Mouse (Mus musculus): ENCODE data around the gene Shld1. TPM values are rescaled to one million over a fixed set of nuclear protein-coding genes. Genes with fewer than 3 reads are reported as not detected.

Gene Shld1
- polyA plus RNA-seq, 1 experiment: 29.7 TPM

- WGBS: 68% methylated on average over 2 of the region's 2 CpGs
- Histone ChIP-seq H3K27ac (ENCODE audit: insufficient read depth, low read length) (no peak overlapping the region), H3K4me3 (replicated peaks; ENCODE audit: insufficient read depth, low read depth, low read length) (no peak overlapping the region), H3K4me1 (ENCODE audit: control insufficient read depth, insufficient read depth, low read length) (no peaks in the 10 kb centered on the region), H3K27me3 (ENCODE audit: control insufficient read depth, insufficient read depth, low read length) (no peaks in the 10 kb centered on the region)
- DNase-seq: no peak
- no peak for TF ChIP-seq POLR2A (IDR thresholded peaks at IDR 0.05; ENCODE audit: borderline replicate concordance, insufficient read depth, low read length)
- TF ChIP-seq CTCF (IDR thresholded peaks at IDR 0.05; ENCODE audit: borderline replicate concordance, insufficient read depth, low read depth, low read length): no peak
Measured at GRCm38 (mm10) chr2:132650546-132650945, 36.2 kb upstream of the Shld1 start.

GRCm38 (mm10) chr2:132652476-132652875 is 34.3 kb upstream of the Shld1 start:
- Histone ChIP-seq H3K27ac (ENCODE audit: insufficient read depth, low read length) (no peak overlapping the region), H3K27me3 (ENCODE audit: control insufficient read depth, insufficient read depth, low read length) (no peaks in the 10 kb centered on the region), H3K4me1 (ENCODE audit: control insufficient read depth, insufficient read depth, low read length) (no peaks in the 10 kb centered on the region), H3K4me3 (replicated peaks; ENCODE audit: insufficient read depth, low read depth, low read length) (no peak overlapping the region)
- TF ChIP-seq POLR2A (IDR thresholded peaks at IDR 0.05; ENCODE audit: borderline replicate concordance, insufficient read depth, low read length): no peak
- no peak for TF ChIP-seq CTCF (IDR thresholded peaks at IDR 0.05; ENCODE audit: borderline replicate concordance, insufficient read depth, low read depth, low read length)
- 68% methylated on average over 10 of the region's 10 CpGs for WGBS
- DNase-seq: no peak

- DNase-seq: no peak
- no peak overlapping the region for H3K27ac ChIP-seq (ENCODE audit: insufficient read depth, low read length)
- no peaks in the 10 kb centered on the region for H3K4me1 ChIP-seq (ENCODE audit: control insufficient read depth, insufficient read depth, low read length)
- no peak overlapping the region for H3K4me3 ChIP-seq (replicated peaks; ENCODE audit: insufficient read depth, low read depth, low read length)
- TF ChIP-seq CTCF (IDR thresholded peaks at IDR 0.05; ENCODE audit: borderline replicate concordance, insufficient read depth, low read depth, low read length) (no peak), POLR2A (IDR thresholded peaks at IDR 0.05; ENCODE audit: borderline replicate concordance, insufficient read depth, low read length) (no peak)
- 86% methylated on average over 6 of the region's 6 CpGs for WGBS
- no peaks in the 10 kb centered on the region for H3K27me3 ChIP-seq (ENCODE audit: control insufficient read depth, insufficient read depth, low read length)
Measured at GRCm38 (mm10) chr2:132654834-132655495, 31.8 kb upstream of the Shld1 start.

GRCm38 (mm10) chr2:132657186-132657585 is 29.5 kb upstream of the Shld1 start:
- Histone ChIP-seq H3K27me3 (ENCODE audit: control insufficient read depth, insufficient read depth, low read length) (no peaks in the 10 kb centered on the region), H3K27ac (ENCODE audit: insufficient read depth, low read length) (no peak overlapping the region), H3K4me1 (ENCODE audit: control insufficient read depth, insufficient read depth, low read length) (no peaks in the 10 kb centered on the region), H3K4me3 (replicated peaks; ENCODE audit: insufficient read depth, low read depth, low read length) (no peak overlapping the region)
- WGBS: 84% methylated on average over 2 of the region's 2 CpGs
- TF ChIP-seq CTCF (IDR thresholded peaks at IDR 0.05; ENCODE audit: borderline replicate concordance, insufficient read depth, low read depth, low read length) (no peak), POLR2A (IDR thresholded peaks at IDR 0.05; ENCODE audit: borderline replicate concordance, insufficient read depth, low read length) (no peak)
- no peak for DNase-seq

- no peak for DNase-seq
- Histone ChIP-seq H3K4me1 (ENCODE audit: control insufficient read depth, insufficient read depth, low read length) (no peaks in the 10 kb centered on the region), H3K27ac (ENCODE audit: insufficient read depth, low read length) (no peak overlapping the region), H3K4me3 (replicated peaks; ENCODE audit: insufficient read depth, low read depth, low read length) (no peak overlapping the region), H3K27me3 (ENCODE audit: control insufficient read depth, insufficient read depth, low read length) (no peaks in the 10 kb centered on the region)
- TF ChIP-seq POLR2A (IDR thresholded peaks at IDR 0.05; ENCODE audit: borderline replicate concordance, insufficient read depth, low read length): no peak
- TF ChIP-seq CTCF (IDR thresholded peaks at IDR 0.05; ENCODE audit: borderline replicate concordance, insufficient read depth, low read depth, low read length): no peak
- WGBS: 88% methylated on average over 9 of the region's 9 CpGs
Measured at GRCm38 (mm10) chr2:132658412-132659120, 28.2 kb upstream of the Shld1 start.

- WGBS: 84% methylated on average over 6 of the region's 6 CpGs
- H3K27me3 ChIP-seq (ENCODE audit: control insufficient read depth, insufficient read depth, low read length): no peaks in the 10 kb centered on the region
- no peak for TF ChIP-seq CTCF (IDR thresholded peaks at IDR 0.05; ENCODE audit: borderline replicate concordance, insufficient read depth, low read depth, low read length)
- no peak for TF ChIP-seq POLR2A (IDR thresholded peaks at IDR 0.05; ENCODE audit: borderline replicate concordance, insufficient read depth, low read length)
- H3K27ac ChIP-seq (ENCODE audit: insufficient read depth, low read length): no peak overlapping the region
- DNase-seq: no peak
- H3K4me1 ChIP-seq (ENCODE audit: control insufficient read depth, insufficient read depth, low read length): no peaks in the 10 kb centered on the region
- H3K4me3 ChIP-seq (replicated peaks; ENCODE audit: insufficient read depth, low read depth, low read length): no peak overlapping the region
Measured at GRCm38 (mm10) chr2:132669091-132669490, 17.6 kb upstream of the Shld1 start.

GRCm38 (mm10) chr2:132670290-132670689 is 16.4 kb upstream of the Shld1 start:
- TF ChIP-seq CTCF (IDR thresholded peaks at IDR 0.05; ENCODE audit: borderline replicate concordance, insufficient read depth, low read depth, low read length) (no peak), POLR2A (IDR thresholded peaks at IDR 0.05; ENCODE audit: borderline replicate concordance, insufficient read depth, low read length) (no peak)

GRCm38 (mm10) chr2:132672121-132672520 is 14.6 kb upstream of the Shld1 start:
- TF ChIP-seq CTCF (IDR thresholded peaks at IDR 0.05; ENCODE audit: borderline replicate concordance, insufficient read depth, low read depth, low read length): no peak
- no peak for TF ChIP-seq POLR2A (IDR thresholded peaks at IDR 0.05; ENCODE audit: borderline replicate concordance, insufficient read depth, low read length)
- H3K27ac ChIP-seq (ENCODE audit: insufficient read depth, low read length): no peak overlapping the region
- no peak for DNase-seq
- H3K4me1 ChIP-seq (ENCODE audit: control insufficient read depth, insufficient read depth, low read length): no peaks in the 10 kb centered on the region
- WGBS: 93% methylated on average over 3 of the region's 3 CpGs
- H3K27me3 ChIP-seq (ENCODE audit: control insufficient read depth, insufficient read depth, low read length): no peaks in the 10 kb centered on the region
- H3K4me3 ChIP-seq (replicated peaks; ENCODE audit: insufficient read depth, low read depth, low read length): no peak overlapping the region

More at GRCm38 (mm10) chr2:132670290-132670689, 16.4 kb upstream of the Shld1 start:
- H3K27ac ChIP-seq (ENCODE audit: insufficient read depth, low read length): no peak overlapping the region
- H3K4me3 ChIP-seq (replicated peaks; ENCODE audit: insufficient read depth, low read depth, low read length): no peak overlapping the region
- no peaks in the 10 kb centered on the region for H3K4me1 ChIP-seq (ENCODE audit: control insufficient read depth, insufficient read depth, low read length)
- DNase-seq: no peak
- WGBS: 54% methylated on average over 4 of the region's 4 CpGs
- H3K27me3 ChIP-seq (ENCODE audit: control insufficient read depth, insufficient read depth, low read length): no peaks in the 10 kb centered on the region

All from cerebellum, adult 2 months (tissue).